Mouse (Mus musculus): Measurements from ENCODE around the gene 1700057G04Rik.

GRCm38 (mm10) chr9:92265719-92266118, 43.5 kb upstream of the 1700057G04Rik start:
- no peak for TF ChIP-seq CTCF (IDR thresholded peaks at IDR 0.05)
- TF ChIP-seq EP300 (IDR thresholded peaks at IDR 0.05), result no peak
